Mouse (Mus musculus) testis, adult 2 months (tissue): ENCODE measurements around the gene Dnajc1.

Experiments used
- CTCF ChIP-seq: fragments of 200-500 bp; IDR thresholded peaks from 2 replicates; pipeline ENCODE4 v1.5.1; 2012; ENCODE audit warnings: low read depth, mild to moderate bottlenecking, inconsistent platforms, low read length, moderate library complexity; ENCODE audit not compliant: control insufficient read depth, insufficient read depth, insufficient replicate concordance
- POLR2A ChIP-seq: fragments of 200-500 bp; IDR thresholded peaks from 2 replicates; pipeline ENCODE4 v1.6.1; 2012; ENCODE audit warnings: low read depth, mild to moderate bottlenecking, inconsistent platforms, low read length, moderate library complexity; ENCODE audit not compliant: control insufficient read depth

GRCm38 (mm10) chr2:18352620-18353019 lies 40.0 kb downstream of the Dnajc1 start:
- TF ChIP-seq CTCF, result no peak
- no peak for TF ChIP-seq POLR2A
